Mouse (Mus musculus): ENCODE measurements around the gene Chchd6. TPM values are rescaled to one million over a fixed set of nuclear protein-coding genes. Genes with fewer than 3 reads are reported as not detected.

Gene Chchd6
- total and polyA plus RNA-seq, 3 experiments = 49.5 to 74.7 TPM; not detected in 1

GRCm38 (mm10) chr6:89350520-89350919, 244.9 kb downstream of the Chchd6 start (continued):
- TF ChIP-seq RCOR1 (IDR thresholded peaks at IDR 0.05; ENCODE audit: low read depth, low read length) (no peak), MAFK (IDR thresholded peaks at IDR 0.05; ENCODE audit: borderline replicate concordance, low read depth, low read length) (no peak)

GRCm38 (mm10) chr6:89350037-89350515, 245.4 kb downstream of the Chchd6 start:
- Histone ChIP-seq H3K27me3 (ENCODE audit: control insufficient read depth in 1 of 2, insufficient read depth in 2 of 2, low read length in 2 of 2) (no peaks in the 10 kb centered on the region), H3K4me3 (ENCODE audit: control insufficient read depth in 1 of 2, insufficient read depth in 1 of 2, low read depth in 2 of 2, low read length in 2 of 2) (no peak overlapping the region)
- TF ChIP-seq ZMIZ1 (IDR thresholded peaks at IDR 0.05; ENCODE audit: low read depth, low read length) = no peak

GRCm38 (mm10) chr6:89348363-89348762, 247.1 kb downstream of the Chchd6 start:
- DNase-seq (ENCODE audit: low read depth, low spot score) = no peak
- Histone ChIP-seq H3K36me3 (ENCODE audit: control insufficient read depth in 1 of 2, insufficient read depth in 2 of 2, low read length in 2 of 2) (no peaks in the 10 kb centered on the region; a peak in 1 of 4 replicates), H3K4me3 (ENCODE audit: control insufficient read depth in 1 of 2, insufficient read depth in 1 of 2, low read depth in 2 of 2, low read length in 2 of 2) (no peak overlapping the region), H3K27me3 (ENCODE audit: control insufficient read depth in 1 of 2, insufficient read depth in 2 of 2, low read length in 2 of 2) (no peaks in the 10 kb centered on the region), H3K9me3 (replicated peaks; ENCODE audit: insufficient read depth, low read length) (no peaks in the 10 kb centered on the region), H3K4me1 (ENCODE audit: control insufficient read depth in 1 of 2, insufficient read depth in 2 of 2, low read length in 2 of 2) (no peaks in the 10 kb centered on the region), H3K27ac (ENCODE audit: control insufficient read depth, low read depth, low read length) (no peak overlapping the region), H3K79me2 (ENCODE audit: control insufficient read depth, insufficient read depth, low read length, poor library complexity) (no peaks in the 10 kb centered on the region), H3K9ac (ENCODE audit: control insufficient read depth, low read depth, low read length, poor library complexity, severe bottlenecking) (no peak overlapping the region)
- TF ChIP-seq KAT2A (conservative IDR thresholded peaks at IDR 0.05; ENCODE audit: low read depth, low read length) (no peak), ELF1 (IDR thresholded peaks at IDR 0.05; ENCODE audit: low read depth, low read length) (no peak), JUND (IDR thresholded peaks at IDR 0.05; ENCODE audit: low read depth, low read length) (no peak), ZMIZ1 (IDR thresholded peaks at IDR 0.05; ENCODE audit: low read depth, low read length) (no peak), NRF1 (IDR thresholded peaks at IDR 0.05; ENCODE audit: insufficient read depth, low read depth, low read length, poor library complexity, severe bottlenecking) (no peak), GABPA (IDR thresholded peaks at IDR 0.05; ENCODE audit: low read depth, low read length) (no peak), UBTF (IDR thresholded peaks at IDR 0.05; ENCODE audit: borderline replicate concordance, insufficient read depth, low read depth, low read length) (no peak), MAZ (IDR thresholded peaks at IDR 0.05; ENCODE audit: low read depth, low read length) (no peak), MAFK (IDR thresholded peaks at IDR 0.05; ENCODE audit: borderline replicate concordance, low read depth, low read length) (no peak), CHD2 (IDR thresholded peaks at IDR 0.05; ENCODE audit: low read length) (no peak), E2F4 (IDR thresholded peaks at IDR 0.05; ENCODE audit: borderline replicate concordance, low read depth, low read length) (no peak), MXI1 (IDR thresholded peaks at IDR 0.05; ENCODE audit: low read depth, low read length) (no peak), MYC (IDR thresholded peaks at IDR 0.05; ENCODE audit: low read depth, low read length) (no peak), USF1 (IDR thresholded peaks at IDR 0.05; ENCODE audit: low read depth, low read length) (no peak), TAL1 (IDR thresholded peaks at IDR 0.05; ENCODE audit: low read length) (no peak), SIN3A (IDR thresholded peaks at IDR 0.05; ENCODE audit: low read length) (no peak)

More at GRCm38 (mm10) chr6:89350037-89350515, 245.4 kb downstream of the Chchd6 start:
- no peak for DNase-seq (ENCODE audit: low read depth, low spot score)
- Histone ChIP-seq H3K9me3 (replicated peaks; ENCODE audit: insufficient read depth, low read length) (no peaks in the 10 kb centered on the region), H3K27ac (ENCODE audit: control insufficient read depth, low read depth, low read length) (no peak overlapping the region), H3K9ac (ENCODE audit: control insufficient read depth, low read depth, low read length, poor library complexity, severe bottlenecking) (no peak overlapping the region), H3K79me2 (ENCODE audit: control insufficient read depth, insufficient read depth, low read length, poor library complexity) (no peaks in the 10 kb centered on the region), H3K4me1 (ENCODE audit: control insufficient read depth in 1 of 2, insufficient read depth in 2 of 2, low read length in 2 of 2) (no peaks in the 10 kb centered on the region), H3K36me3 (ENCODE audit: control insufficient read depth in 1 of 2, insufficient read depth in 2 of 2, low read length in 2 of 2) (no peaks in the 10 kb centered on the region; a peak in 1 of 4 replicates)

Measured in MEL (cell line).